Mouse (Mus musculus) hindbrain, postnatal 0 days (tissue): Measurements from ENCODE around the gene Msh5. TPM values are rescaled to one million over a fixed set of nuclear protein-coding genes. Genes with fewer than 3 reads are reported as not detected.

ENCODE experiments used
- ATAC-seq: fragments of 200-750 bp; cut with Nextera tagmentation; 2 replicates; pipeline ENCODE4 v1.8.0; 2017; ENCODE audit warnings: mild to moderate bottlenecking, moderate TSS enrichment, moderate library complexity
- DNase-seq: peaks from one replicate; pipeline ENCODE4 v3.0.0-alpha.2; 2015; ENCODE audit warnings: low spot score
- H3K27ac ChIP-seq: fragments of 300-500 bp; sonication (generic); 2 replicates; pipeline ENCODE4 v1.5.1; 2014; ENCODE audit warnings: mild to moderate bottlenecking
- H3K27me3 ChIP-seq: fragments of 300-500 bp; sonication (generic); 2 replicates; pipeline ENCODE4 v1.6.1; 2014; ENCODE audit warnings: low read length, mixed read lengths; ENCODE audit not compliant: insufficient read depth
- H3K36me3 ChIP-seq: fragments of 300-500 bp; sonication (generic); 2 replicates; pipeline ENCODE4 v1.6.1; 2014; ENCODE audit warnings: low read length, mixed read lengths; ENCODE audit not compliant: insufficient read depth
- H3K4me1 ChIP-seq: fragments of 300-500 bp; sonication (generic); 2 replicates; pipeline ENCODE4 v1.6.1; 2014; ENCODE audit warnings: antibody characterized with exemption, low read length, mixed read lengths; ENCODE audit not compliant: insufficient read depth
- H3K4me2 ChIP-seq: fragments of 300-500 bp; sonication (generic); 2 replicates; pipeline ENCODE4 v1.6.1; 2014; ENCODE audit warnings: low read depth, mild to moderate bottlenecking, low read length, moderate library complexity, mixed read lengths
- H3K4me3 ChIP-seq: fragments of 300-500 bp; sonication (generic); 2 replicates; pipeline ENCODE4 v1.5.1; 2014; ENCODE audit warnings: low read length
- H3K9ac ChIP-seq: fragments of 300-500 bp; sonication (generic); replicated peaks from 2 replicates; pipeline ENCODE4 v1.6.1; 2014; ENCODE audit warnings: mild to moderate bottlenecking, low read length, moderate library complexity, mixed read lengths
- H3K9me3 ChIP-seq: fragments of 300-500 bp; sonication (generic); 2 replicates; pipeline ENCODE4 v1.6.1; 2016; ENCODE audit warnings: low read length, mixed read lengths
- CTCF ChIP-seq: IDR thresholded peaks from 2 replicates; pipeline ENCODE4 v1.5.1; 2016; ENCODE audit warnings: antibody characterized with exemption, control low read depth, low read depth
- WGBS: fragments of 180-500 bp; shearing (Covaris S2); extraction: QIAGEN DNeasy Blood & Tissue Kit; methylation state at CpG from one replicate; pipeline ENCODE4 v1.1.7; 2014; 5-methylcytosine and 5-hydroxymethylcytosine counted together
- polyA plus RNA-seq: library from polyadenylated mRNA; unstranded; fragments of >200 nt; fragmentation: Nextera tagmentation; extraction: Ambion mirVana; gene quantifications from 2 replicates; pipeline ENCODE4 v1.2.1, GENCODE M21; 2015
- total RNA-seq: library from RNA; depleted of rRNA; stranded (reverse); fragments of >200 nt; gene quantifications from 2 replicates; pipeline ENCODE4 v1.2.3, GENCODE M21; 2014

Msh5 gene
- total and polyA plus RNA-seq, 2 experiments from 2014 or later: 3.1 to 6.4 TPM

- H3K9ac ChIP-seq: no peak overlapping the region
- no peak for TF ChIP-seq CTCF
- ATAC-seq: no peak
- WGBS: 72% methylated on average over 4 of the region's 4 CpGs
- no peaks in the 10 kb centered on the region for H3K9me3 ChIP-seq
- H3K27ac ChIP-seq: no peak overlapping the region
- H3K4me1 ChIP-seq: peaks cover 6% of the 10 kb centered on the region
- no peaks in the 10 kb centered on the region for H3K27me3 ChIP-seq
- H3K4me2 ChIP-seq: no peak overlapping the region
- H3K36me3 ChIP-seq: no peaks in the 10 kb centered on the region
- H3K4me3 ChIP-seq: no peak overlapping the region
- DNase-seq: no peak
These were observed 22.8 kb downstream of the Msh5 start for GRCm38 (mm10) chr17:35023756-35024155.

- WGBS: 85% methylated on average over 5 of the region's 5 CpGs
- DNase-seq: no peak
- Histone ChIP-seq H3K27ac (no peak overlapping the region), H3K4me3 (no peak overlapping the region), H3K4me2 (no peak overlapping the region), H3K27me3 (no peaks in the 10 kb centered on the region), H3K4me1 (peaks cover 6% of the 10 kb centered on the region), H3K9ac (no peak overlapping the region), H3K36me3 (no peaks in the 10 kb centered on the region), H3K9me3 (no peaks in the 10 kb centered on the region)
- no peak for TF ChIP-seq CTCF
- ATAC-seq: no peak
These were observed 23.3 kb downstream of the Msh5 start for GRCm38 (mm10) chr17:35023221-35023620.

GRCm38 (mm10) chr17:35022541-35023060 is 23.9 kb downstream of the Msh5 start:
- Histone ChIP-seq H3K4me1 (peaks cover 6% of the 10 kb centered on the region), H3K36me3 (no peaks in the 10 kb centered on the region), H3K4me3 (no peak overlapping the region), H3K4me2 (no peak overlapping the region), H3K27ac (no peak overlapping the region), H3K9me3 (no peaks in the 10 kb centered on the region), H3K27me3 (no peaks in the 10 kb centered on the region), H3K9ac (no peak overlapping the region)
- ATAC-seq (no peak), DNase-seq (no peak)
- 95% methylated on average over 8 of the region's 8 CpGs for WGBS
- TF ChIP-seq CTCF: no peak

GRCm38 (mm10) chr17:35021842-35022477 is 24.6 kb downstream of the Msh5 start:
- H3K27me3 ChIP-seq: no peaks in the 10 kb centered on the region
- 63% methylated on average over 6 of the region's 6 CpGs for WGBS
- H3K4me3 ChIP-seq: no peak overlapping the region
- H3K27ac ChIP-seq: no peak overlapping the region
- ATAC-seq (no peak), DNase-seq (no peak)
- peaks cover 6% of the 10 kb centered on the region for H3K4me1 ChIP-seq
- H3K4me2 ChIP-seq: no peak overlapping the region
- TF ChIP-seq CTCF: no peak
- H3K36me3 ChIP-seq: no peaks in the 10 kb centered on the region
- H3K9ac ChIP-seq: no peak overlapping the region
- H3K9me3 ChIP-seq: no peaks in the 10 kb centered on the region

GRCm38 (mm10) chr17:35021163-35021808 is 25.3 kb downstream of the Msh5 start:
- peak; percentile 81 for DNase-seq
- Histone ChIP-seq H3K27ac (no peak overlapping the region), H3K4me3 (no peak overlapping the region), H3K4me1 (peaks cover 6% of the 10 kb centered on the region), H3K27me3 (no peaks in the 10 kb centered on the region), H3K9ac (no peak overlapping the region), H3K36me3 (no peaks in the 10 kb centered on the region), H3K9me3 (no peaks in the 10 kb centered on the region), H3K4me2 (0 out of 2 replicates have a peak overlapping the region, but pooled peaks have one; percentile 17)
- TF ChIP-seq CTCF: peak; percentile 98
- WGBS: 6% methylated on average over 17 of the region's 17 CpGs
- peak; percentile 75 for ATAC-seq

- 84% methylated on average over 8 of the region's 8 CpGs for WGBS
- H3K4me1 ChIP-seq: peaks cover 6% of the 10 kb centered on the region
- ATAC-seq: no peak
- no peak for TF ChIP-seq CTCF
- H3K27ac ChIP-seq: no peak overlapping the region
- peaks cover 5% of the 10 kb centered on the region; the same call in 1 of the 2 replicates for H3K36me3 ChIP-seq
- H3K9me3 ChIP-seq: no peaks in the 10 kb centered on the region
- no peak overlapping the region for H3K9ac ChIP-seq
- DNase-seq: no peak
- H3K27me3 ChIP-seq: no peaks in the 10 kb centered on the region
- no peak overlapping the region for H3K4me2 ChIP-seq
- no peak overlapping the region for H3K4me3 ChIP-seq
These were observed 26.0 kb downstream of the Msh5 start for GRCm38 (mm10) chr17:35020551-35020950.

GRCm38 (mm10) chr17:35019894-35020293 is 26.7 kb downstream of the Msh5 start:
- DNase-seq (no peak), ATAC-seq (no peak)
- WGBS: 75% methylated on average over 11 of the region's 11 CpGs
- Histone ChIP-seq H3K9ac (no peak overlapping the region), H3K36me3 (peaks cover 12% of the 10 kb centered on the region; the same call in 1 of the 2 replicates), H3K4me3 (no peak overlapping the region), H3K9me3 (no peaks in the 10 kb centered on the region), H3K4me2 (no peak overlapping the region), H3K27me3 (no peaks in the 10 kb centered on the region), H3K27ac (no peak overlapping the region), H3K4me1 (peaks cover 6% of the 10 kb centered on the region)
- TF ChIP-seq CTCF: no peak
